Mouse (Mus musculus): Measurements from ENCODE around the gene B4galt5. TPM values are rescaled to one million over a fixed set of nuclear protein-coding genes. Genes with fewer than 3 reads are reported as not detected.

The B4galt5 gene
- polyA plus RNA-seq, 1 experiment from 2014 or later, result 24.3 TPM

DNA sequence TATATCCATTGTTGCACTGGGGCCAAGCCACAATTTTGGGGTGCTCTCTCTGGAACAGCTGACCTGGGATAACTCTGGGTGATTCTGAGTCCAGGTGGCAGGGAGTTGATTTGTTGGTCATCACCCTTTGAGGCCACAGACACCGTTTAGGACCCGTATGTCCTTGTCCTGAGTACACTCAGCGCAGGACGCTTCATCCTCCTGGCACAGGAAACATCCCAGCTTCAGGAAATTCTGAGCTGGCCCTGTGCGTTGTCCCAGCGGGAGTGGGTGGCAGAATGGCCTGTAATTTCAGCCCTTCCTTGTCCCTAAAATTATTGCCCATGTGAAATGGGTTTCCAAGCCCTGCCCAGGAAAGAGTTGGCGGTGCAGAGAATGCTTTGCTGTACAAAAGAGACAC is 71.0 kb downstream of the B4galt5 start:
- Histone ChIP-seq H3K27me3 (replicated peaks; ENCODE audit: control insufficient read depth, insufficient read depth, low read length) (no peaks in the 10 kb centered on the region), H3K36me3 (ENCODE audit: control insufficient read depth, insufficient read depth, low read length) (no peaks in the 10 kb centered on the region), H3K9me3 (ENCODE audit: control insufficient read depth, low read length) (no peaks in the 10 kb centered on the region), H3K4me2 (ENCODE audit: low read depth, low read length) (no peak overlapping the region), H3K4me3 (ENCODE audit: low read depth, low read length) (no peak overlapping the region), H3K27ac (replicated peaks; ENCODE audit: low read depth, low read length) (no peak overlapping the region), H3K4me1 (ENCODE audit: control insufficient read depth, insufficient read depth, low read length) (no peaks in the 10 kb centered on the region), H3K9ac (ENCODE audit: low read depth, low read length) (no peak overlapping the region)
- ATAC-seq (ENCODE audit: low read depth), result no peak
- WGBS, result 85% methylated on average over 7 of the region's 7 CpGs
- DNase-seq (ENCODE audit: low spot score), result no peak

DNA sequence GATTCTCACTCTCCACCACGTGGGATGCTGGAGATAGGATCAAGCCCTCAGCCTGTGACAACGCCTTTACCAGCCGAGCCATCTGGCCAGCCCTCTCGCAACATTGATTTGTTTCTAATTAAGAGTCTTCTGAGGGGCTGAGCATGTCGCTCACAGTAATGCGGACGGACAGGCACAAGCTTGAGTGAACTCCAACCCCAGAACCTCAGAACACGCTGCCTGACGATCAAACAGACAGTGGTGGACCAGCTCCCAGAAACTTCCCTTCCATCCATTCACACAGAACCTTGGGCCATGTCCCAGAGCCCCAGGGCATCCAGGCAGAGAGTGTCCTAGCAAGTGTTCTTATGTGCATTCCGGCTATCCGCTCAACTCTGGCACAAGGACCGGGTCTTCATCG is 72.0 kb downstream of the B4galt5 start:
- peak; percentile 43 for DNase-seq (ENCODE audit: low spot score)
- Histone ChIP-seq H3K4me2 (ENCODE audit: low read depth, low read length) (no peak overlapping the region), H3K4me1 (ENCODE audit: control insufficient read depth, insufficient read depth, low read length) (no peaks in the 10 kb centered on the region), H3K36me3 (ENCODE audit: control insufficient read depth, insufficient read depth, low read length) (no peaks in the 10 kb centered on the region), H3K9ac (ENCODE audit: low read depth, low read length) (no peak overlapping the region), H3K27me3 (replicated peaks; ENCODE audit: control insufficient read depth, insufficient read depth, low read length) (no peaks in the 10 kb centered on the region), H3K9me3 (ENCODE audit: control insufficient read depth, low read length) (no peaks in the 10 kb centered on the region), H3K4me3 (ENCODE audit: low read depth, low read length) (no peak overlapping the region), H3K27ac (replicated peaks; ENCODE audit: low read depth, low read length) (no peak overlapping the region)
- WGBS, result 59% methylated on average over 13 of the region's 13 CpGs
- ATAC-seq (ENCODE audit: low read depth), result no peak

- ATAC-seq (ENCODE audit: low read depth) (no peak), DNase-seq (ENCODE audit: low spot score) (no peak)
- 89% methylated on average over 10 of the region's 10 CpGs for WGBS
- Histone ChIP-seq H3K27ac (replicated peaks; ENCODE audit: low read depth, low read length) (no peak overlapping the region), H3K4me1 (ENCODE audit: control insufficient read depth, insufficient read depth, low read length) (no peaks in the 10 kb centered on the region), H3K4me2 (ENCODE audit: low read depth, low read length) (no peak overlapping the region), H3K36me3 (ENCODE audit: control insufficient read depth, insufficient read depth, low read length) (no peaks in the 10 kb centered on the region), H3K9ac (ENCODE audit: low read depth, low read length) (no peak overlapping the region), H3K9me3 (ENCODE audit: control insufficient read depth, low read length) (no peaks in the 10 kb centered on the region), H3K4me3 (ENCODE audit: low read depth, low read length) (no peak overlapping the region), H3K27me3 (replicated peaks; ENCODE audit: control insufficient read depth, insufficient read depth, low read length) (no peaks in the 10 kb centered on the region)
Measured at GRCm38 (mm10) chr2:167275856-167276255, 73.1 kb downstream of the B4galt5 start.

DNA sequence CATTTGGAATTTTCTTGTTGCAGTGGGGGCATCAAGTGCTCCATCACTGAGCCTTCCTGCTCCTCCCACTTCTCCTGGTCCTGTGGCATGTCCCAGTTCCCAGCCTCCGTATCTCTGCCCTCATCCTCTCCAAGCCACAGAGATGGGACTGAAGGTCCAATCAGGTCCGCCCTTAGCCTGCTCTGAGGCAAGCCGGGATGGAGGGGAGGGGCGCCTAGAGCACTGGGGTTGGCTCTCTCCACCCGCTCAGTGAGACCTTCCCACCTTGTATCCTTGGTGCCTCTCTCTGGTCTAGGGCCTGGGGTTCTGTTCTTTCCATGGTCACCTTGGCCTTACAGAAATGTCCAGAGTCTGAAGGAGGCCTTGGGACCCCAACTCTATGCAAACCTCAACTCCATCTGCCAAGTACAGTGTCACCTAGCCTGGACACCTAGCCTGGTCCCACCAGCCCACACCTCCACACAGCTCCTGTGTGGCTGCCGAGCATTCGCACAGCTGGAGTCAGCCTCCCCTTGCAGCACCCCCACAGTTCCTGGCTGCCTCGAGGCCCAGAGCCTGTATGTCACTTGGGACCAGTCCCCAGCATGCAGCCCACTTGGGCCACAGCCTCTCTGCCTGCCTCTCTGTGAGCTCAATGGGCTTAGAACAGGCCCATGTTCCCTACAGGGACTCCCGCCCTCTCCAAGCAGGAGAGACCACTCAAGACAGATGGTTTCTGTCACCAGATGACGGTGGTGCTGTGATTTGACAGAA is 74.1 kb downstream of the B4galt5 start:
- H3K4me3 ChIP-seq (ENCODE audit: low read depth, low read length), result no peak overlapping the region
- H3K27me3 ChIP-seq (replicated peaks; ENCODE audit: control insufficient read depth, insufficient read depth, low read length), result no peaks in the 10 kb centered on the region
- no peaks in the 10 kb centered on the region for H3K4me1 ChIP-seq (ENCODE audit: control insufficient read depth, insufficient read depth, low read length)
- WGBS, result 59% methylated on average over 10 of the region's 10 CpGs
- no peaks in the 10 kb centered on the region for H3K36me3 ChIP-seq (ENCODE audit: control insufficient read depth, insufficient read depth, low read length)
- H3K9me3 ChIP-seq (ENCODE audit: control insufficient read depth, low read length), result no peaks in the 10 kb centered on the region
- H3K9ac ChIP-seq (ENCODE audit: low read depth, low read length), result no peak overlapping the region
- DNase-seq (ENCODE audit: low spot score) (no peak), ATAC-seq (ENCODE audit: low read depth) (no peak)
- no peak overlapping the region for H3K27ac ChIP-seq (replicated peaks; ENCODE audit: low read depth, low read length)
- no peak overlapping the region for H3K4me2 ChIP-seq (ENCODE audit: low read depth, low read length)

GRCm38 (mm10) chr2:167273206-167273740 is 75.7 kb downstream of the B4galt5 start:
- ATAC-seq (ENCODE audit: low read depth), result no peak
- no peak overlapping the region for H3K27ac ChIP-seq (replicated peaks; ENCODE audit: low read depth, low read length)
- H3K36me3 ChIP-seq (ENCODE audit: control insufficient read depth, insufficient read depth, low read length), result no peaks in the 10 kb centered on the region
- no peak overlapping the region for H3K4me2 ChIP-seq (ENCODE audit: low read depth, low read length)
- H3K27me3 ChIP-seq (replicated peaks; ENCODE audit: control insufficient read depth, insufficient read depth, low read length), result no peaks in the 10 kb centered on the region
- no peaks in the 10 kb centered on the region for H3K4me1 ChIP-seq (ENCODE audit: control insufficient read depth, insufficient read depth, low read length)
- DNase-seq (ENCODE audit: low spot score), result no peak
- H3K4me3 ChIP-seq (ENCODE audit: low read depth, low read length), result no peak overlapping the region
- 77% methylated on average over 13 of the region's 13 CpGs for WGBS
- no peaks in the 10 kb centered on the region for H3K9me3 ChIP-seq (ENCODE audit: control insufficient read depth, low read length)
- H3K9ac ChIP-seq (ENCODE audit: low read depth, low read length), result no peak overlapping the region

- Histone ChIP-seq H3K4me2 (ENCODE audit: low read depth, low read length) (no peak overlapping the region), H3K4me3 (ENCODE audit: low read depth, low read length) (no peak overlapping the region), H3K36me3 (ENCODE audit: control insufficient read depth, insufficient read depth, low read length) (no peaks in the 10 kb centered on the region), H3K4me1 (ENCODE audit: control insufficient read depth, insufficient read depth, low read length) (no peaks in the 10 kb centered on the region), H3K9ac (ENCODE audit: low read depth, low read length) (no peak overlapping the region), H3K27ac (replicated peaks; ENCODE audit: low read depth, low read length) (no peak overlapping the region), H3K27me3 (replicated peaks; ENCODE audit: control insufficient read depth, insufficient read depth, low read length) (no peaks in the 10 kb centered on the region), H3K9me3 (ENCODE audit: control insufficient read depth, low read length) (no peaks in the 10 kb centered on the region)
- ATAC-seq (ENCODE audit: low read depth), result no peak
- 90% methylated on average over 3 of the region's 3 CpGs for WGBS
- DNase-seq (ENCODE audit: low spot score), result no peak
Measured at GRCm38 (mm10) chr2:167272706-167273105, 76.3 kb downstream of the B4galt5 start.

DNA sequence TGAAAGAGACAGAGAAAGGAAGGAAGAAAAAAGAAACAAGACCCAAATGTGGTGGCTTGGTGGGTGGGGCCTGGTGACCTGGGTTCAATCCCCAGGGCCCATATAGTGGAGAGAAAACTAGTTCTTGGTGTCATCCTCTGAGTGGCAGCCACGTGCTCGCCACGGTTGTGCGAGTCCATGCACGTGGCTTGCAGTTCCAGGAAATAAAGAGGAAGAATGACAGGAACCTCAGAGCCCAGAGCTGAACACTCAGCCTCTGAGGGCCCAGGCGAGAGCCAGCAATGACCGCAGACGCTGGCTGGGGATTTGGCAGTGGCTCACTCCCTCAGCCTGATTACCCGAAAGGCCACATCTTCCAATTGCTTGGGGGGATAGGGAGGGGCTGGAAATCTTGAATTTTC is 77.9 kb downstream of the B4galt5 start:
- no peak for ATAC-seq (ENCODE audit: low read depth)
- H3K4me1 ChIP-seq (ENCODE audit: control insufficient read depth, insufficient read depth, low read length), result no peaks in the 10 kb centered on the region
- WGBS, result 51% methylated on average over 9 of the region's 9 CpGs
- H3K27me3 ChIP-seq (replicated peaks; ENCODE audit: control insufficient read depth, insufficient read depth, low read length), result no peaks in the 10 kb centered on the region
- H3K27ac ChIP-seq (replicated peaks; ENCODE audit: low read depth, low read length), result no peak overlapping the region
- no peak overlapping the region for H3K4me2 ChIP-seq (ENCODE audit: low read depth, low read length)
- no peak for DNase-seq (ENCODE audit: low spot score)
- no peaks in the 10 kb centered on the region for H3K9me3 ChIP-seq (ENCODE audit: control insufficient read depth, low read length)
- no peaks in the 10 kb centered on the region for H3K36me3 ChIP-seq (ENCODE audit: control insufficient read depth, insufficient read depth, low read length)
- H3K4me3 ChIP-seq (ENCODE audit: low read depth, low read length), result no peak overlapping the region
- H3K9ac ChIP-seq (ENCODE audit: low read depth, low read length), result no peak overlapping the region

DNA sequence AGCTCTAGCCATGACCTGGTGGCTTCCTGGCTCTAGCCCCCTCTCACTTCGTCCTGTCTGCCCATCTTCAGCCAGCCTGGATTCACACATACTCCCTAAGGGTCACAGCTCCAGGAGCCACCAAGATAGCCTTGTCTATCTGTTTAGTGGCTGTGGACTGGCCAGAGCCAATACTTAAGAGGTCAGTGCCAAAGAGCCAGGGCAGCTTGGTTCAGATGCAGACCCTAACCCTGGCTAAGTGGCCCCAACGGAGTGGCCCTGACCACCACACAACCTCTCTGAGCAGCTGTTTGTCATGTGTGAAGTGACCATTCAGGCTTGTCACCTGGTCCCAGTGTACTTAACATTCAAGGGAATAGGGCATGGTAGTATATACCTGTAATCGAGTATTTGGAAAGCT is 78.5 kb downstream of the B4galt5 start:
- Histone ChIP-seq H3K36me3 (ENCODE audit: control insufficient read depth, insufficient read depth, low read length) (no peaks in the 10 kb centered on the region), H3K9ac (ENCODE audit: low read depth, low read length) (no peak overlapping the region), H3K9me3 (ENCODE audit: control insufficient read depth, low read length) (no peaks in the 10 kb centered on the region), H3K4me3 (ENCODE audit: low read depth, low read length) (no peak overlapping the region), H3K27me3 (replicated peaks; ENCODE audit: control insufficient read depth, insufficient read depth, low read length) (no peaks in the 10 kb centered on the region), H3K4me1 (ENCODE audit: control insufficient read depth, insufficient read depth, low read length) (no peaks in the 10 kb centered on the region), H3K4me2 (ENCODE audit: low read depth, low read length) (no peak overlapping the region), H3K27ac (replicated peaks; ENCODE audit: low read depth, low read length) (no peak overlapping the region)
- WGBS, result 86% methylated on average over 3 of the region's 3 CpGs
- DNase-seq (ENCODE audit: low spot score), result no peak
- ATAC-seq (ENCODE audit: low read depth), result no peak

DNA sequence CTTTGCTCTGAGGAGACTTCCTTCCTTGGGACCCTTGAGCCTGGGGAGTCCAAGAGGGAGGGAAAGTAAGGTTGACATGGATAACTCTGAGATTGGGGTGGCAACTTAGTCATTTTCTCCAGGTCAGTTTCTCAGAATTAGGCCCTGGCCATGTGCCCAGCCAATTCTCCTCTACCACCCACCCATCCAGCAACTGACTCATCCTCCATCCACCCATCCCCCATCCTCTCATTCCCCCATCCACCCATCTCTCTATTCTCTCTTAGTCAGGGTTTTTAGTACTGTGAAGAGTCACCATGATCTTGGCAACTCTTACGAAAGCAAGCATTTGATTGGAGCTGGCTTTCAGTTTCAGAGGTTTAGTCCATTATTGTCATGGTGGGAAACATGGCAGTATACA is 80.3 kb downstream of the B4galt5 start:
- H3K9me3 ChIP-seq (ENCODE audit: control insufficient read depth, low read length), result no peaks in the 10 kb centered on the region
- no peak for DNase-seq (ENCODE audit: low spot score)
- H3K4me3 ChIP-seq (ENCODE audit: low read depth, low read length), result no peak overlapping the region
- H3K9ac ChIP-seq (ENCODE audit: low read depth, low read length), result no peak overlapping the region
- WGBS, result 94% methylated on average over 1 of the region's 1 CpGs
- H3K4me1 ChIP-seq (ENCODE audit: control insufficient read depth, insufficient read depth, low read length), result no peaks in the 10 kb centered on the region
- H3K36me3 ChIP-seq (ENCODE audit: control insufficient read depth, insufficient read depth, low read length), result no peaks in the 10 kb centered on the region
- no peak for ATAC-seq (ENCODE audit: low read depth)
- H3K27ac ChIP-seq (replicated peaks; ENCODE audit: low read depth, low read length), result no peak overlapping the region
- no peaks in the 10 kb centered on the region for H3K27me3 ChIP-seq (replicated peaks; ENCODE audit: control insufficient read depth, insufficient read depth, low read length)
- no peak overlapping the region for H3K4me2 ChIP-seq (ENCODE audit: low read depth, low read length)

Measured in embryonic facial prominence, embryonic 14.5 days (tissue).